Mouse (Mus musculus) G1E (cell line): ENCODE measurements around the gene Olfr224. TPM values are rescaled to one million over a fixed set of nuclear protein-coding genes. Genes with fewer than 3 reads are reported as not detected.

Source experiments
- ATAC-seq: 2 replicates; pipeline ENCODE4 v1.8.0; 2016; ENCODE audit warnings: mild to moderate bottlenecking; ENCODE audit not compliant: insufficient number of reproducible peaks, poor library complexity, low FRiP score, severe bottlenecking; ENCODE audit errors: extremely low read depth
- DNase-seq: peaks from one replicate; pipeline ENCODE4 v3.0.0; 2012; ENCODE audit warnings: low spot score
- H3K27me3 ChIP-seq: 2 replicates; pipeline ENCODE4 v1.6.1; 2012; ENCODE audit warnings: mild to moderate bottlenecking, low read length, inconsistent platforms; ENCODE audit not compliant: insufficient read depth
- H3K36me3 ChIP-seq: replicated peaks from 2 replicates; pipeline ENCODE3; 2012; ENCODE audit warnings: mild to moderate bottlenecking, inconsistent platforms
- H3K4me1 ChIP-seq: 2 replicates; pipeline ENCODE4 v1.6.1; 2012; ENCODE audit warnings: low read depth, low read length, inconsistent platforms, mixed read lengths; ENCODE audit not compliant: insufficient read depth
- H3K4me3 ChIP-seq: 2 replicates; pipeline ENCODE4 v1.5.1; 2012; ENCODE audit warnings: low read depth, mild to moderate bottlenecking, inconsistent platforms, low read length, moderate library complexity, mixed read lengths
- H3K9me3 ChIP-seq: replicated peaks from 2 replicates; pipeline ENCODE4 v1.6.1; 2012; ENCODE audit warnings: inconsistent platforms
- CTCF ChIP-seq: IDR thresholded peaks from 2 replicates; pipeline ENCODE4 v1.5.1; 2012; ENCODE audit warnings: low read depth, low read length, inconsistent platforms, mixed read lengths
- GATA1 ChIP-seq: IDR thresholded peaks from 2 replicates; pipeline ENCODE4 v1.6.1; 2012; ENCODE audit warnings: borderline replicate concordance, low read length, inconsistent platforms, mixed read lengths
- GATA2 ChIP-seq: IDR thresholded peaks from 2 replicates; pipeline ENCODE4 v1.6.1; 2012; ENCODE audit warnings: low read depth, low read length, inconsistent platforms, borderline replicate concordance
- POLR2AphosphoS5 ChIP-seq: IDR thresholded peaks from 2 replicates; pipeline ENCODE4 v1.6.1; 2012; ENCODE audit warnings: low read depth, low read length, inconsistent platforms; ENCODE audit not compliant: insufficient replicate concordance
- TAL1 ChIP-seq: conservative IDR thresholded peaks from 2 replicates; pipeline ENCODE4 v1.6.1; 2012; ENCODE audit warnings: low read depth, low read length, inconsistent platforms, mixed read lengths
- polyA plus RNA-seq: library from polyadenylated mRNA; stranded (reverse); fragments of >175 nt; gene quantifications from 2 replicates; pipeline ENCODE4 v1.2.3, GENCODE M21; 2012
- total RNA-seq, 2 experiments: library from RNA; stranded (forward) in 1 of 2; stranded (reverse) in 1 of 2; fragments of 200-1000 nt in 1 of 2; fragments of >200 nt in 1 of 2; fragmentation: Nextera tagmentation in 1 of 2; gene quantifications; 2 replicates each; pipeline ENCODE4 v1.2.3; 2014 to 2017

Olfr224 gene
- total and polyA plus RNA-seq, 3 experiments: 0.11 TPM; not detected in 2

- ATAC-seq (no peak), DNase-seq (no peak)
- TF ChIP-seq GATA1: no peak
- no peak for TF ChIP-seq GATA2
- no peak for TF ChIP-seq POLR2AphosphoS5
- TF ChIP-seq CTCF: no peak
- no peak for TF ChIP-seq TAL1
- no peaks in the 10 kb centered on the region for H3K4me1 ChIP-seq
- H3K9me3 ChIP-seq: no peaks in the 10 kb centered on the region
- H3K27me3 ChIP-seq: peaks cover 7% of the 10 kb centered on the region; the same call in 1 of the 2 replicates
- no peaks in the 10 kb centered on the region for H3K36me3 ChIP-seq
- H3K4me3 ChIP-seq: no peak overlapping the region
These were observed 36.7 kb upstream of the Olfr224 start for GRCm38 (mm10) chr11:58607030-58607429.

- no peak for DNase-seq
- Histone ChIP-seq H3K4me1 (no peaks in the 10 kb centered on the region), H3K36me3 (no peaks in the 10 kb centered on the region), H3K27me3 (peaks cover 7% of the 10 kb centered on the region; the same call in 1 of the 2 replicates), H3K9me3 (no peaks in the 10 kb centered on the region), H3K4me3 (no peak overlapping the region)
- ATAC-seq: no peak
- TF ChIP-seq CTCF (no peak), GATA1 (no peak), GATA2 (no peak), POLR2AphosphoS5 (no peak), TAL1 (no peak)
These were observed 36.0 kb upstream of the Olfr224 start for GRCm38 (mm10) chr11:58606177-58606919.

GRCm38 (mm10) chr11:58605228-58605627, 34.9 kb upstream of the Olfr224 start:
- H3K36me3 ChIP-seq: no peaks in the 10 kb centered on the region
- no peaks in the 10 kb centered on the region for H3K9me3 ChIP-seq
- no peak overlapping the region for H3K4me3 ChIP-seq
- TF ChIP-seq POLR2AphosphoS5: no peak
- no peak for TF ChIP-seq CTCF
- no peak for TF ChIP-seq TAL1
- TF ChIP-seq GATA1: no peak
- no peak for TF ChIP-seq GATA2
- H3K27me3 ChIP-seq: peaks cover 8% of the 10 kb centered on the region; the same call in 1 of the 2 replicates
- ATAC-seq (no peak), DNase-seq (no peak)
- H3K4me1 ChIP-seq: no peaks in the 10 kb centered on the region

- DNase-seq: no peak
- no peaks in the 10 kb centered on the region for H3K36me3 ChIP-seq
- no peaks in the 10 kb centered on the region for H3K9me3 ChIP-seq
- H3K4me3 ChIP-seq: no peak overlapping the region
- peaks cover 10% of the 10 kb centered on the region; the same call in 1 of the 2 replicates for H3K27me3 ChIP-seq
- no peak for TF ChIP-seq CTCF
- TF ChIP-seq GATA2: no peak
- TF ChIP-seq TAL1: no peak
- no peak for TF ChIP-seq GATA1
- TF ChIP-seq POLR2AphosphoS5: no peak
- H3K4me1 ChIP-seq: no peaks in the 10 kb centered on the region
- ATAC-seq: no peak
These were observed 34.3 kb upstream of the Olfr224 start for GRCm38 (mm10) chr11:58604688-58605087.

GRCm38 (mm10) chr11:58602800-58603560, 32.6 kb upstream of the Olfr224 start:
- H3K4me1 ChIP-seq: no peaks in the 10 kb centered on the region
- no peak overlapping the region for H3K4me3 ChIP-seq
- H3K9me3 ChIP-seq: no peaks in the 10 kb centered on the region
- ATAC-seq: no peak
- no peak for DNase-seq
- no peaks in the 10 kb centered on the region for H3K36me3 ChIP-seq
- TF ChIP-seq CTCF: no peak
- no peak for TF ChIP-seq POLR2AphosphoS5
- TF ChIP-seq GATA1: no peak
- no peak for TF ChIP-seq TAL1
- no peak for TF ChIP-seq GATA2
- H3K27me3 ChIP-seq: peaks cover 10% of the 10 kb centered on the region; the same call in 1 of the 2 replicates

- DNase-seq: no peak
- H3K27me3 ChIP-seq: peaks cover 14% of the 10 kb centered on the region
- H3K36me3 ChIP-seq: no peaks in the 10 kb centered on the region
- TF ChIP-seq TAL1 (no peak), POLR2AphosphoS5 (no peak), GATA2 (no peak), CTCF (no peak)
- no peaks in the 10 kb centered on the region for H3K4me1 ChIP-seq
- no peaks in the 10 kb centered on the region for H3K9me3 ChIP-seq
- H3K4me3 ChIP-seq: no peak overlapping the region
- no peak for ATAC-seq
These were observed 31.7 kb upstream of the Olfr224 start for GRCm38 (mm10) chr11:58602062-58602461.
